Mouse (Mus musculus) natural killer cell, adult 2 months (primary cell): Measurements from ENCODE around the gene Xiap.

Experiments
- DNase-seq, 2 experiments: peaks; one replicate each; pipeline ENCODE4 v3.0.0; 2022; ENCODE audit warnings: low spot score in 2 of 2

Xiap gene

GRCm38 (mm10) chrX:42087731-42088130 is 28.3 kb downstream of the Xiap start:
- no peak for DNase-seq

GRCm38 (mm10) chrX:42088136-42088535 is 28.7 kb downstream of the Xiap start:
- DNase-seq = no peak

GRCm38 (mm10) chrX:42107137-42107536 is 47.7 kb downstream of the Xiap start:
- DNase-seq = no peak

- DNase-seq = no peak
Observed at GRCm38 (mm10) chrX:42110585-42110984, 51.1 kb downstream of the Xiap start.

- no peak for DNase-seq
Observed at GRCm38 (mm10) chrX:42119442-42120048, 60.1 kb downstream of the Xiap start.

- DNase-seq = no peak
Observed at GRCm38 (mm10) chrX:42124963-42125697, 65.7 kb downstream of the Xiap start.

GRCm38 (mm10) chrX:42139882-42140281 is 80.4 kb downstream of the Xiap start:
- no peak for DNase-seq

GRCm38 (mm10) chrX:42142620-42143019 is 83.1 kb downstream of the Xiap start:
- no peak for DNase-seq

GRCm38 (mm10) chrX:42143991-42144390 is 84.5 kb downstream of the Xiap start:
- DNase-seq = no peak

GRCm38 (mm10) chrX:42148016-42148451 is 88.6 kb downstream of the Xiap start:
- DNase-seq = peak in 1 of 2 experiments; percentile 15

- peak; percentile 83 to 88 for DNase-seq
Observed at GRCm38 (mm10) chrX:42148788-42149556, 89.5 kb downstream of the Xiap start, which contains the start of gene Stag2. TSS of gene Stag2 (plus strand) at chrX:42149317.

GRCm38 (mm10) chrX:42149557-42150345 is 90.3 kb downstream of the Xiap start:
- peak; percentile 52 to 66 for DNase-seq

GRCm38 (mm10) chrX:42150346-42151023 is 91.0 kb downstream of the Xiap start:
- peak; percentile 71 to 75 for DNase-seq

- DNase-seq = peak in 1 of 2 experiments; percentile 3
Observed at GRCm38 (mm10) chrX:42151024-42151754, 91.7 kb downstream of the Xiap start.

GRCm38 (mm10) chrX:42151903-42152369 is 92.5 kb downstream of the Xiap start:
- peak; percentile 77 to 78 for DNase-seq

GRCm38 (mm10) chrX:42153056-42153455 is 93.6 kb downstream of the Xiap start:
- DNase-seq = no peak
